Mouse (Mus musculus) adipocyte (in vitro differentiated cells): Measurements from ENCODE around the gene Gm6583.
A peak's percentile ranks its signal among the peaks of the same experiment; 100 is the strongest.

Experiments
- DNase-seq: peaks from one replicate; pipeline ENCODE4 v3.0.0-alpha.2; 2016; ENCODE audit warnings: low spot score

The Gm6583 gene

DNA sequence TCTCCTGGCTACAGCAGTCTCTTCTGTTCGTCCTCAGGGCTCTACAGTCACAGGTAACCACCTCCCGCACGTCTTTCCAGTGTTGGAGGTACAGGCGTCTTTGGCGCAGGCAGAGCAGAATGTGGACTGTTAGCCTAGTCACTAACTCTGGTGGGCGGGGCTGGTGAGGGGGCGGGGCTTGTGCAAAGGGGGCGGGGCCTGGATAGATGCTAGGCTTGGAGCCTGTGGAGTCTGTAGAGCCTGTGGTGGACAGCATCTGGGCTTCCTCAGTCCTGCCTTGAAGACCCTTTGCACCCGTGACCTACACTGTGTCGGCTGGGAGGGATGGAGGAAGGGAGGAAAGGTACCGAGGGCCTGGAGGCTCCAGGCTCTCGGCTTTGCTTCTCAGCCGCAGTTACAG is at the start of gene Gm6583:
Gene Gm6583, minus strand, starts transcription at position 124 of the 400 bp plus-strand sequence.
- no peak for DNase-seq

DNA sequence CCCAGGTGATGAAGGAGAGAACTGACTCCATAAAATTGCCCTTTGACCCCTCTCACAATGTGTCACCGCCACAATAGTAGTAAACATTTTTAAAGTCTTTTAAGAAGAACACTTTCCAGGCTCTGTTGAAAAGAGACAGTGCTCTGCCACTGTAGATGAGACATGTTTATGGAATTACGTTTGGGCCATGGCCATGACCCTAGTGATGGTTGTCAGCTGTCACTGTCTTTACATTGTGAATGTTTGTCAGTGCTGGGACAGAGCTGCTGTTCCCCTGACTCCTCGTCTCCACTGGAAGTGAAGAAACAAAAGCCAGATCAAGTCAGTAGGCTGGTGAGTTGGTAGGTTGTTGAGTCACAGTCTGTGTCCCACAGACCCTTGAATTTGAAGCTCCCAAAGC is 46.6 kb upstream of the Gm6583 start:
- DNase-seq: no peak

DNA sequence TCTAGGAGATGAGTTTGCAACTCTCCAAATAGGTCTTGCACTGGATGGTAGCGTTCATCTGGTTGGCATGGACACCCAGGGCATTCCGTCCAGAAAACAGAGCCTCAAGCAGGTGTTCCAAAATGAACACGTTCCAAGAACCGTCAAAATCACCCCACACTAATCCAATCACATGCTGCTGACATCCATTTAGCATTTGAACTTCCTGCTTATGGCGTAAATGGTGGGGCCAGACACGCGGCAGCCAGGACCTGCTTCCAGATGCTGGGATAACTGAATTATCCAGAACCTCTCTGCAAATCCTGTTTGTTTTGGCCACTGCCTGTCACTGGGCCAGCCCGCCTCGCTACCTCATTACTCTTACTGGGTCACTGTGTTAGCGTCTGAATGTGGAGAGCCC is 43.5 kb upstream of the Gm6583 start:
- no peak for DNase-seq

DNA sequence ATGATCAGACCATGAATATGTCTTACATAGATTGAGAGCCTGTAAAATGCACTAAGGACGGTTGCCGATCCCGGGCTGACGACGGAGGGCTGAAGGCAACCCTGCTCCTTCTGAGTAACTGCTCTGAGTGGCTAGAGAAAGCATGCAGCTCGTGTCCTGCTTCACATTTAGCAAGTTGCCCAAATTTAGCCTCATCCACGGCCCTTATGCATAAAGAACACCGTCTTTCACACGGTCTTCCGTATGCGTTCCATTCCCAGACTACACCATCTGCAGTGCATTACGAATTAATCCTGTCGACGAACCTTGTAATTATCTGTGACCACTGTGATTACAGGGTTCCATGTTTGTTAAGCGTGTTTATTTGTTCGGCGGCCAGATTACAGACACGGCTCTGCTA is 40.2 kb upstream of the Gm6583 start:
- no peak for DNase-seq

DNA sequence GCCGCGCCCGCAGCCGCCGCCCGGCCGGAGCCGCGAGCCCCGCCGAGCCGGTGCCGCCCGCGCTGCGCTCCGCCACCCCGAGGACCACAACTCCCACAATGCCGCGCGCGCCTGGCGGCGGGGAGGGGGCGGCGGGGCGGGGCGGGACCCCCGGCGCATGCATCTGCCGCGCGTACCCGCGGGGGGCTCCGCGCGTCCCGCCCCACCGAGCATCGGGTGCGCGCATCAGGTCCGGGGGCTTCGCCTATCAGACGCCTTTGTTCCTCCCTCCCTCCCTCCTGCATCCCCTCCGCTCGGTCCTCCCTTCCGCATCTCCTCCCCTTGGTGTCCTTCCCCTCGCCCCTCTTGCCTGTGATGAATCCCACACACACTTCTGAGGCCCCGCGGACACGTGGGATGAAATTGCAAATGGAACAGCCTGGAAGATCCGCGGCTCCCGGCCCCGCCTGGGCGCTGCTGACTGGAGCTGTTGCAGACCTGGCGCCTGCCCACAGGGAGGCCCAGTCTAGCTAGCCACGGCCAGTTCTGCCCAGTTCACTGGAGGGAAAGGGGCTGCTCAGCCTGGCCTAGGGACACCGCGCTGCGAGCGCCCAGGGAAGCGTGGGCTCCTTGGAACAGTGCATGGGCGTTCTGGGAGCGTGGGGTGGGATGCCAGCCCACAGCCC is 39.1 kb upstream of the Gm6583 start, which contains the start of gene Asphd2:
Gene Asphd2, minus strand, starts transcription at position 88 of the 665 bp plus-strand sequence.
- DNase-seq: no peak

DNA sequence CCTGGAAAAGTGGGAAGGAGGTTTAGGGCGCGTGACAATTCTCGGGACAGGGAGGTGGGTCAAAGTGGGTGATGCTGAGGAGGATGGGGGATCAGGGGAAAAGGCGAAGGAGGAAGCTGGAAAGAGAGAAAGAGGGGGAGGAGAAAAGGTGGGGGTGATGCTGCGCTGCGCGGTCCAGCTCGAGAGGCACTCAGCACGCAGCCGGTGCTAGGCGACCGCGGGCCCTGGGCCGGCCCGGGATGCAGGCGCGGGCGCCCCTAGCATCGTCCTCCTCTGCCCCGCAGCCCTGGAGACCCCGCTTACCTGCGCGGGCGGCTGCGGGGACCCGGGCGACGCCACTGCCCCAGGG is 38.6 kb upstream of the Gm6583 start:
- no peak for DNase-seq

DNA sequence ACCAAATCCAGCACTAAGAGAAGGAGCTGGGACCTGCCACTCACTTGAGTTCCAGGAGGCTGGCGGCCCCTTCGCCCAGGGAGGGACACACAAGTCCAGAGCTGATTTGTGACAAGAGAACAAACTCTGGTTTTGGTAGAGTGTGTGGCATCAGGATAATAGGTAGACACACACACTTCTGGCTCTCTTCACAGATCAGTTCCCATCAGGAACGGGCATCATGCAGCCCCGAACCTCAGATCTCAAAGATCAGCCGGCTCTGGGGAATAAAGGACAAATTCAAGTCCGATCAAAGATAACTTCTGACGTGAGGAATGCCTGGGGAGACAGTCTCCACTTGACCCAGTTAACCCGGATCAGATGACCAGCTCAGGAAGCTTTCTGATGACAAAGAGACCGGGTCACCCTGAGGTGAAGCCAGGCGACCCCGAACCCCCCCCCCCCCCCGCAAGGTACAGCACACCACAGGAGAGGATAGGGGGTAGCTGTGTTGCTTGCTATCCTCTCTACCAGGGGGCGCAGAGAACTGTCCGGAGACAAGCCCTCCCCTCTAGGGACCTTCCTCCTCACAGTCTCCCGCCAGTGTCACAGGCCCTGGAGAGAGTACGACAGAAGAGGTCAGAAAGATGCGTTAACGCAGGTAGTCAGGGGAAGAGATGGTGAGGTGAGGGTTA is 38.0 kb upstream of the Gm6583 start:
- no peak for DNase-seq

DNA sequence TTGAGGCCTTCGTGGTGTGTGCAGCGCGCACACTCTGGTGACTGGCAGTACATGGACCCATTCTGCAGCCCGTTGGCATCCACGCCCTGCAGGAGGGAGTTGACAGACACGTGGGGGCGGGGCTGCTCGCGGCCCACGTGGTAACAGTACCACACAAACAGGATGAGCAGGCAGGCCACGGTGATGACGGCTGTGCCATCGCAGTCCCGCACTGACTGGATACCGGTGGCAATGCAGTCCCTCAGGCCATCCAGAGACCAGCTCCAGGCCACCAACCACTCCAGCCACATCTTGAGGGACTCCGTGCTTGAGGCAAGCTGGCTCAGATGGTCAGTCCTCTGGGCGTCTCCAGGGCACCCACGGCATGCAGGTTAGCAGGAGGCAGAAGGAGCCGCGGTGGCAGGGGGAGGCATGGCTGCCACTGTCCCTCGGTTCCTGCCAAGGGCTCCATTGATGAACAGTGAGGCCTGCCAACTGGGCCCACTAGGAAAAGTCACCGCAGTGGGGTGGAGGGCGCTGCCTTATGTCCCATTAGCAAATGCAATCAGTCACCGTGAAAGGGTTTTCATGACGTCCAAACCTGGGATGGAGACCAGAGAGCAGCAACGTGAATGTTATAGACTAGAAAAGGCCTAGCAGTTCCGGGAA is 36.0 kb upstream of the Gm6583 start:
- DNase-seq: no peak

DNA sequence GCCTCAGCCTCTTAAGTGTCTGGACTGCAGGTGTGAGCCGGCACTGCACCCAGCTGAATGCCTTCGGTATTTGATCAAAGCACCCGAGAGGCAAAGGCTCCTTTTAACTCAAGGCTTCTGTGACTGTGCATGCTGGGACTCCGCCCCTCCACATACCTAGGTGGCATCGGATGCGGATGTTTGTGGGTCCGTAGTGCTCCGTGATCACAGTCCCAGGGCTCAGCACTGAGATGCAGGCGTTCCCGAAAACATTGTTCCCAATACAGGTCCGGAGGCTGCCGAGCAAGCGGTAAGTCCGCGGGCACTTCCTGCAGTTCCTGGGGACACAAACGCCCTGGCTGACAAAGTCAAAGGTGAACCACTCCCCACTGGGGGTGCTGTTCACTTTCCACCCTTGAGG is 35.2 kb upstream of the Gm6583 start:
- DNase-seq: no peak

DNA sequence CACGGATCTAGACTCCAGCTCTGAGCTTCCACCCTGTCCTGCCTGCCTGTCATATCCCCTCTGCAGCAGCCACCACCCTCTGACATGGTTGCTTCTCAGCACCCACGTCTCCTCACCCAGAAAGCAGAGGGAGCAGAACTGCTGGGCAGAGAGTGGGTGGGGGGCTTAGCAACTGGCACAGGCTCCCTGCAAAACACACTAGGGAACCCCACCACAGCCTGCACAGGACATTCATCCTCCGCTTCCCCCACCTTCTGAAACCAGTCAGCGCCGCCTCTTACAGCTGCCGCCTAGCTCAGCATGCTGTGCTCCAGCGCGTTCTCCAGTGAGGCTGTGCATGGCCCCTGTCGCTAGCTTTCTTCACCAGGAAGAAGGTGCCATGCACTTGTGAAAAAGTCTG is 33.5 kb upstream of the Gm6583 start:
- DNase-seq: no peak

DNA sequence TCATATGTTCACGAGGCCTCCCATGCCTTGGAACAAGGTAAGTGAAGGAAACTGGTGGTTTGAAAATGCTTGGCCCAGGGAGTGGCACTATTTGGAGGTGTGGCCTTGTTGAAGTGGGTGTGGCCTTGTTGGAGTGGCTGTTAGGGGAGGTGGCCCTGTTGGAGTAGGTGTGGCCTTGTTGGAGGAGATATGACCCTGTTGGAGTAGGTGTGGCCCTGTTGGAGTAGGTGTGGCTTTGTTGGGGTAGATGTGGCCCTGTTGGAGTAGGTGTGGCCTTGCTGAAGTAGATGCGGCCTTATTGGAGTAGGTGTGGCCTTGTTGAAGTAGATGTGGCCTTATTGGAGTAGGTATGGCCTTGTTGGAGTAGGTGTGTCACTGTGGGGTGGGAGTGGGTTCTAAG is 30.1 kb upstream of the Gm6583 start:
- DNase-seq: no peak

DNA sequence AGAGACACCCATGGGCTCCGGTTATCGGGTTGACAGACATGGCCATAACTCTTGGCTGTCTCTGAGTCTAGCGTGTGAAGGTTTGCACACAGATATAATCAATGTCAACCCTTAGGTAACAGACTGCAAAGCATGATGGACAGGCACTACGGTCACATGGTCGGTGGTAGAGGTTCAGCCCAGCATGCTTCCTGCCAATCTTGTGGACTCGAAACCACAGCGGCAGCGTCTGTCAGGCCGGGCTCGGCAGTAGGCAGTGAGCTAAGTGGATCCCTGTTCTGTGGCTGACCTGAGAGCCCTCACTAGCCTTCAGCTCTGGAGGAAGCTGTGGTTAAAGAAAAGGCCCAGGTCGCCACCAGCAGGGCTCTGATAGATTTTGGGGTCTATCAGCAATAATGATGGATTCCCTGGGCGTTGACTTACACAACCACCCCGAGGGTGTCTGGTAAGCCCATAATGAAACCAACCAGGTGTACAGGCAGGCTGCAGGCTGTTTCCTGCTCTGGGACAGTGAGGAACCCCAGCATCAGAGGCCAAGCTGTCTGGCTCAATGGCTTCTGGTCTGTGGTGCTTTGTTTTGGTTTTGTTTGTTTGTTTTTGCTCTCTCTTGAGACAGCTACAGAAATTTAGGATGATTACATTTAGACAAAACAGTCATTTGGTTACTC is 29.1 kb upstream of the Gm6583 start:
- DNase-seq: no peak

DNA sequence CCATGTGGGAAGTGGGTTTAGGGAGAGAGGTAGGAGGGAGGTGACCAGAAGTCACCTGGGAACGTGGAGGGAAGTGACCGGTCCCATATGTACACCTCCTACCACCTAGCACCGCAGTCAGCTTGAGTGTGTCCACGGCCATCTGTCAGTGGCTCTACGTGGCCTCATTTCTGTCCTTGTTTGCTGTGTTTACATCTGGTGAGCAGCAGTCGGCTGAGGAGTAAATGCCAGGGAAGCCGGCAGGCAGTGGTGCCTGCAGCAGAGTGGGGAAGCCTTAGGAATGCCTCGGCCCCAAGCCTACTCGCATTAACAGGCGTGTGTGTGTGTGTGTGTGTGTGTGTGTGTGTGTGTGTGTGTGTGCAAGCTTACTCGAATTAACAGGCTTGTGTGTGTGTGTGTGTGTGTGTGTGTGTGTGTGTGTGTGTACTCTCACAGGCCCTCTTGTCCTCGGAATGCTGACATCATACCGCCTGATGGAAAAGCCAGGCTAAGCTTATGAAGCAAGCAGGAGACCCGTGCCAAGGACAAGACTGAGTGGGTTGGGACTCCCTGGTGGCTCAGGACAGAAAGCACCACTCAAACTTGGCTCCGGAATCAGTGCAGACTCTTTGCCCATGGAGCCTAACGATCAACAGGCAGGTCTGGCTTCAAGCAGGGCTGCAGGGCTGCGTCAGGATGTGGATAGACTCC is 27.0 kb upstream of the Gm6583 start:
- DNase-seq: peak; percentile 78

DNA sequence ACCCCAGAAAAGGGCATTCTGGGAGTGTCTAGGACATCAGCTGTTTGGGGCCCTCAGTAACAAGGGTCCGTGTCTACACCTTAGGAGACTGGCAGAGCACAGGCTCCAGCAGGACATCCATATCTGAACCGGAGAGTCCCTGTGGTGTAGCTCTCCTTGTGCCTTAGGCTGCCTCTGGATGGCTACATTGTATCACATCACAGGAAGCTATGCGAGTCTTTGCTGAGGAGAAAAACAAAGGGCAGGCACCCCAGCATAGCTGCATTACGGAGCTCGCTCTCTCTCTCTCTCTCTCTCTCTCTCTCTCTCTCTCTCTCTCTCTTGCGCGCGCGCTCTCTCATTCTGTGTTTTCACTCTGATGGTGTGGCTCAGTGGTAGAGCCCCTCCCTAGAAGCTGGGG is 26.2 kb upstream of the Gm6583 start:
- no peak for DNase-seq

DNA sequence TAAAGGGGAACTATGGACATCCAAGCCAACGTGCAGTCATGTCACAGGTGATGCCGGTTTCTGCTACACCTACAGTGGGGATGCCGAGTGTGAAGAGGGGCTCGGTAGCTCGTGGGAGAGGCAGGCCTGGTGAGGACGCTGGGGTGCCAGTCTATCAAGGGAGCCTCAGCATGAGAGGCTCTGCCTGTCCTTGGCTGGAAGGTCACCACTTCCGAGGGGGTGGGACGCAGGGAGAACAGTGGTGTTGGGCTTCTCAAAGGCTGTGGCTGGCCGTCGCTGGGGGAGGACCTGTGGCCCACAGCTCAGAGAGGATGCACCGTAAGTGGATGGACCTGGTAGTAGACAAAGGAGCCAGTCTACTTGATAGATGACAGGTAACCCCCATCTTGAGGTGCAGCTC is 25.3 kb upstream of the Gm6583 start:
- DNase-seq: no peak

DNA sequence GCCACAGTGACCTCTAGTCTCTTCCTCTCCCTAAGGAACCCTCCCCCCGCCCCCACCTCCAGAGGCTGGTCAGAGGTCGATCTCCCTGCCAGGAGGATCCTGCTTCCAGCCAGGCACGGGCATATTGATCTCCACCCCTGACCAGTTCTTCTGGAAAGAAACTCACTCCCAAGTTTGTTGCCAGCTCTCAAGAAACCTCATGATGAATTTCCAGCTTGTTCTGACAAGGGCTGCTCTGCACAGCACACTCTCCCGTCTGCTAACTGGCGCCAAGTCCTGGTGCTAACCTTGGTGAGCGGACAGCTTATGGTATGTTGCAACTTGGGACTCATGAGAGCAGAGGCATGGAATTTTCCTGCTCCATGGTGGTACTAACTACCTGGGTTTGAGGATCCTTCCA is 22.9 kb upstream of the Gm6583 start:
- peak; percentile 97 for DNase-seq

DNA sequence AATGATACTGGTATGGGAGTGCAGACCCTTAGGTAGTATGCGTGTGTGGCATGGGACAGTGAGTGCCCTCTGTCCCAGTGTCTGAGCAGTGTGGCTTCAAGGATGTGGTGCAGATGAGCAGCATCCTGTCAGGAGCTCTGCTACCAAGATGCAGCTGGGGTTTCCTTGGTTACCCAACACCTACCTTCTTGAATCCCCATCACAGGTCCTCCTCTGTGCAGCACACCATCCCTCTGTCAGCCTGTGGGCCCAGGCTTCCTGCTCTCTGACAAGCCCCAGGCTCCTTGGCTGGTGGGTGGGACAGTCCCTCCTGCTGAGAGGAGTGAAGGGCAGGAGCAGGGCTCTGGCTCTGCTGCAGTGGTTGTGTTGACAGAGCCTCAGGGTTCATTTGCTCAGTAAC is 21.5 kb upstream of the Gm6583 start:
- DNase-seq: no peak

DNA sequence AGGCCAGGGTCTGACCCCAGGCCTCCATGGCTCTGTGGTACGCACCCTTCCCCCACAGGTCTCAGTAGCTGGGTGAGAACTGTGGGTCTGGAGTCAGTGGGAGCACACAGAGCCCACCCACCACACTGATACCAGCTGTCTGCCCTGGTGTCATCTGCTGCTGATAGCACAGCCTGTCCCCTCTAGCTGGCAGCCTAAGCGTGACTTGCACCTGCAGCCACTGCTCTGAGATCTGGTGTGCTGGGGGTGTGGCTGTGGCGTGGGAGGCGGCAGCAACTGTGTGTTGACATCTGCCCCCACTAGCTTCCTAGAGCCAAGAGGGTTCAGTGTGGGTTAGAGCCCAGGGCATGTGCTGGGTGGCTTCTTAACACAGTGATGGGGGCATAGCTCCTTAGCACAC is 20.3 kb upstream of the Gm6583 start:
- no peak for DNase-seq

DNA sequence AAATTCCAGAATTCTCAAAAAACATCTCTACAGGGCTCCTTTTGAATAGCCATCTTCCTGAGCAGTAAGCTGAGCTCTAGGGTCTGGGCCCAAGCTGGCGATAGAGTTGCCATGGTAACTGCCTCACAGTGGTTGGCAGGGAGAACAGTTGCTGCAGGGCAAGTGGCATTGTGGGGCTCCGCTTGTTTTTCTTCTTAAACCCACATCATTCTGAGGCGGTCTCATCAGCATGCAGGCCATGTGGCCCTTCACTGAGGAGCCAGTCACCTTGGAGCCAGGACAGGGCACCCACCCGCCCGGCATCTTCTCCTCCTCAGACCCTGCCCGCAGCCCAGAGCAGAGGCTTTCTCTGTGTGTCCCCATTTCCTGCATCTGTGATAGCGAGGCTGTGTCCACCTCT is 16.1 kb upstream of the Gm6583 start:
- no peak for DNase-seq

DNA sequence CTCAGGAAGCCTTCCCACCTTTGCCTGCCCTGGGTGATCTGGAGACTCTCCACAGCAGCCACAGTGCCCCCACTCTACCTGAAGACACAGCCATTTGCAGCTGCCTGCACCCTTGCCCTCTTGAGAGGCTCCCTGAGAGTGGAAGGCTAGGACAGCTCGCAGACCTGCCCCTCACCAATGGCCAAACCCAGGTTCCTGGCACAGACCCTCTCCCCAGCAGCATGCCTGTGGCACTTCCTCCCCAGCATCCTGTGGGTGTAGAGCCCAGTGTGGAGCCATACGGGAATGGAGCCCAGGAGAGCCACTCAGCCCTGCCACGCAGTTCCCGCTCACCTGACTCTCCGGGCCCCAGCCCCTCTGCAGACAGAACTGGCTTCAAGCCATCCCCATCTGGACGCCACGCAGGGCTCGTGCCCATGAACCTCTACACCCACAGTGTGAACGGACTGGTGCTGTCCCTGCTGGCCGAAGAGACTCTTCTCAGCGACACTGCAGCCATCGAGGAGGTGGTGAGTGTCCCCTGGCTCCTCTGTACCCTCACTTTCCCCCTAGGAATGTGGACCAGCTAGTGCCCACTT is 14.5 kb upstream of the Gm6583 start:
- DNase-seq: no peak

DNA sequence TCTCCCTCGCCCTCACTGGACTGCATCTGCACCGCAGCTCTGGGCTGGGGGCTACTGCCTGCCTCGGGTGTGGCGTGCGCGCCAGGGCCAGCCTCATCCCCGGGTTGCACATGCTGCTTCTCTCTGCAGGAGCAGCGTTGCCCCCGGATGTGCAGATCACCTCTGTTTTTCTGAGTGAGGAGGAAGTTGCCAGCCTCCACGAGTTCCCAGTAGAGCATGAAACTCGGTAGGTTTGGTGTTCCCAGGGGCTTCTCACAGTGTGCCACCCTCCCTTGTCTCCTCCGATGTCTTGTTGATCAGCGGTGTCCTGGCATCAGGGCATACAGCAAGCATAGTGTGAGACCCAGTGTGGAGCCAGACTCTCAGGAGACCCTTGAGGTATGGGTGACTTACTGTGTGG is 13.5 kb upstream of the Gm6583 start:
- DNase-seq: no peak

DNA sequence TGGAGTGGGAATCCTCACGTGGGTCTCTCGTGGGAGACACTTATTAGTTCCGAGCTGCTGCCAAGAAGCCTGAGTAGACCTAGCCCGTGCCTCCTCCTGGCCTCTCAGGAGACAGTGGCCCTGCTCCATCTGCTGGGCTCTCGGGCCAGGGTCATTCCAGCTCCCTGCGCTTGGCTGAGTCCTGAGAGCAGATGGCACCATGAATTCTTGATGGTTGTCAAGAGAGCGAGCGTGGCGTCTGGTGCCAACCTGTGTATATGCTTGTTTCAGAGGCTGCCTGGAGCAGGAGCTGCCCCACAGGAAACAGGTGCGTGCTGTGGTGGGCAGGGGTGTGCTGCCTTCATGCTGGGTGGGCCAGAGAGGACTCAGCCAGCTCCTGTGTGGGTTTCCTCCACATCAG is 12.8 kb upstream of the Gm6583 start:
- no peak for DNase-seq
